Mouse (Mus musculus) forebrain, embryonic 16.5 days (tissue): Measurements from ENCODE around the gene Echdc3. TPM values are rescaled to one million over a fixed set of nuclear protein-coding genes. Genes with fewer than 3 reads are reported as not detected.
A peak's percentile ranks its signal among the peaks of the same experiment; 100 is the strongest.

Source experiments
- ATAC-seq: fragments of 200-750 bp; cut with Nextera tagmentation; 2 replicates; pipeline ENCODE4 v1.8.0; 2017; ENCODE audit warnings: mild to moderate bottlenecking, moderate library complexity
- H3K27ac ChIP-seq: fragments of 300-500 bp; sonication (generic); 2 replicates; pipeline ENCODE4 v1.5.1; 2014; ENCODE audit warnings: low read length, control low read depth
- H3K27me3 ChIP-seq: fragments of 300-500 bp; sonication (generic); replicated peaks from 2 replicates; pipeline ENCODE4 v1.6.1; 2014; ENCODE audit warnings: low read length; ENCODE audit not compliant: control insufficient read depth, insufficient read depth
- H3K36me3 ChIP-seq: fragments of 300-500 bp; sonication (generic); 2 replicates; pipeline ENCODE4 v1.6.1; 2014; ENCODE audit not compliant: control insufficient read depth, insufficient read depth
- H3K4me1 ChIP-seq: fragments of 300-500 bp; sonication (generic); replicated peaks from 2 replicates; pipeline ENCODE4 v1.6.1; 2014; ENCODE audit warnings: low read length; ENCODE audit not compliant: control insufficient read depth, insufficient read depth
- H3K4me2 ChIP-seq: fragments of 300-500 bp; sonication (generic); 2 replicates; pipeline ENCODE4 v1.6.1; 2014; ENCODE audit warnings: mild to moderate bottlenecking, low read length, control low read depth
- H3K4me3 ChIP-seq: fragments of 300-500 bp; sonication (generic); replicated peaks from 2 replicates; pipeline ENCODE4 v1.5.1; 2014; ENCODE audit warnings: mild to moderate bottlenecking, low read length, control low read depth
- H3K9ac ChIP-seq: fragments of 300-500 bp; sonication (generic); replicated peaks from 2 replicates; pipeline ENCODE4 v1.6.1; 2014; ENCODE audit warnings: low read depth, low read length, control low read depth
- H3K9me3 ChIP-seq: fragments of 300-500 bp; sonication (generic); 2 replicates; pipeline ENCODE4 v1.6.1; 2016; ENCODE audit warnings: low read length; ENCODE audit not compliant: control insufficient read depth
- WGBS: fragments of 180-500 bp; shearing (Covaris S2); extraction: QIAGEN DNeasy Blood & Tissue Kit; methylation state at CpG from one replicate; pipeline ENCODE4 v1.1.7; 2014; 5-methylcytosine and 5-hydroxymethylcytosine counted together
- polyA plus RNA-seq: library from polyadenylated mRNA; unstranded; fragments of >200 nt; fragmentation: Nextera tagmentation; extraction: Ambion mirVana; gene quantifications from 2 replicates; pipeline ENCODE4 v1.2.1, GENCODE M21; 2015

Gene Echdc3
- polyA plus RNA-seq, 1 experiment from 2014 or later, result 0.82 TPM

- Histone ChIP-seq H3K36me3 (no peaks in the 10 kb centered on the region), H3K4me3 (no peak overlapping the region), H3K9me3 (peaks cover 5% of the 10 kb centered on the region), H3K4me2 (no peak overlapping the region), H3K27ac (peak overlapping the region; percentile 42; the same call in 1 of the 2 replicates), H3K9ac (no peak overlapping the region), H3K27me3 (peaks cover 10% of the 10 kb centered on the region; the same call in 1 of the 2 replicates), H3K4me1 (peaks cover 9% of the 10 kb centered on the region)
- 29% methylated on average over 5 of the region's 5 CpGs for WGBS
- no peak for ATAC-seq
These were observed 42.7 kb upstream of the Echdc3 start for GRCm38 (mm10) chr2:6255402-6255988.

- WGBS, result 89% methylated on average over 3 of the region's 3 CpGs
- Histone ChIP-seq H3K36me3 (no peaks in the 10 kb centered on the region), H3K27me3 (no peaks in the 10 kb centered on the region), H3K4me2 (no peak overlapping the region), H3K4me3 (no peak overlapping the region), H3K9me3 (no peaks in the 10 kb centered on the region), H3K27ac (no peak overlapping the region), H3K4me1 (peaks cover 9% of the 10 kb centered on the region), H3K9ac (no peak overlapping the region)
- no peak for ATAC-seq
These were observed 39.7 kb upstream of the Echdc3 start for GRCm38 (mm10) chr2:6252491-6252890.

- no peak overlapping the region for H3K27ac ChIP-seq
- WGBS, result 89% methylated on average over 3 of the region's 3 CpGs
- no peak overlapping the region for H3K9ac ChIP-seq
- no peak for ATAC-seq
- H3K4me1 ChIP-seq, result peaks cover 2% of the 10 kb centered on the region
- H3K9me3 ChIP-seq, result no peaks in the 10 kb centered on the region
- H3K4me3 ChIP-seq, result no peak overlapping the region
- H3K36me3 ChIP-seq, result no peaks in the 10 kb centered on the region
- no peaks in the 10 kb centered on the region for H3K27me3 ChIP-seq
- no peak overlapping the region for H3K4me2 ChIP-seq
These were observed 38.3 kb upstream of the Echdc3 start for GRCm38 (mm10) chr2:6251076-6251496.

- no peaks in the 10 kb centered on the region for H3K9me3 ChIP-seq
- H3K27ac ChIP-seq, result no peak overlapping the region
- no peaks in the 10 kb centered on the region for H3K4me1 ChIP-seq
- 91% methylated on average over 5 of the region's 5 CpGs for WGBS
- no peaks in the 10 kb centered on the region for H3K27me3 ChIP-seq
- H3K4me3 ChIP-seq, result no peak overlapping the region
- no peaks in the 10 kb centered on the region for H3K36me3 ChIP-seq
- H3K9ac ChIP-seq, result no peak overlapping the region
- H3K4me2 ChIP-seq, result no peak overlapping the region
- no peak for ATAC-seq
These were observed 28.6 kb upstream of the Echdc3 start for GRCm38 (mm10) chr2:6241446-6241845.

GRCm38 (mm10) chr2:6240072-6240471, 27.2 kb upstream of the Echdc3 start:
- Histone ChIP-seq H3K4me1 (no peaks in the 10 kb centered on the region), H3K27ac (no peak overlapping the region), H3K9me3 (no peaks in the 10 kb centered on the region), H3K36me3 (no peaks in the 10 kb centered on the region), H3K4me2 (no peak overlapping the region), H3K4me3 (no peak overlapping the region), H3K9ac (no peak overlapping the region), H3K27me3 (no peaks in the 10 kb centered on the region)
- WGBS, result 59% methylated on average over 1 of the region's 1 CpGs
- ATAC-seq, result 0 out of 2 replicates have a peak, but pooled peaks have one; percentile 38

GRCm38 (mm10) chr2:6239333-6239732, 26.5 kb upstream of the Echdc3 start:
- ATAC-seq, result no peak
- H3K9me3 ChIP-seq, result no peaks in the 10 kb centered on the region

GRCm38 (mm10) chr2:6238679-6239078, 25.8 kb upstream of the Echdc3 start:
- Histone ChIP-seq H3K27me3 (no peaks in the 10 kb centered on the region), H3K27ac (no peak overlapping the region), H3K4me3 (no peak overlapping the region), H3K4me1 (no peaks in the 10 kb centered on the region), H3K9ac (no peak overlapping the region), H3K4me2 (no peak overlapping the region), H3K9me3 (no peaks in the 10 kb centered on the region), H3K36me3 (no peaks in the 10 kb centered on the region)
- ATAC-seq, result no peak
- WGBS, result 51% methylated on average over 2 of the region's 2 CpGs

More at GRCm38 (mm10) chr2:6239333-6239732, 26.5 kb upstream of the Echdc3 start:
- WGBS, result 81% methylated on average over 4 of the region's 4 CpGs
- no peak overlapping the region for H3K4me3 ChIP-seq
- H3K27ac ChIP-seq, result no peak overlapping the region
- H3K9ac ChIP-seq, result no peak overlapping the region
- H3K27me3 ChIP-seq, result no peaks in the 10 kb centered on the region
- no peak overlapping the region for H3K4me2 ChIP-seq
- H3K4me1 ChIP-seq, result no peaks in the 10 kb centered on the region
- H3K36me3 ChIP-seq, result no peaks in the 10 kb centered on the region

- ATAC-seq, result no peak
- H3K27me3 ChIP-seq, result no peaks in the 10 kb centered on the region
- H3K4me1 ChIP-seq, result no peaks in the 10 kb centered on the region
- no peaks in the 10 kb centered on the region for H3K36me3 ChIP-seq
- H3K9ac ChIP-seq, result no peak overlapping the region
- no peak overlapping the region for H3K4me3 ChIP-seq
- no peak overlapping the region for H3K4me2 ChIP-seq
- H3K27ac ChIP-seq, result no peak overlapping the region
- H3K9me3 ChIP-seq, result no peaks in the 10 kb centered on the region
- WGBS, result 58% methylated on average over 4 of the region's 4 CpGs
These were observed 25.4 kb upstream of the Echdc3 start for GRCm38 (mm10) chr2:6238244-6238643.

- H3K4me3 ChIP-seq, result no peak overlapping the region
- no peak overlapping the region for H3K9ac ChIP-seq
- no peak overlapping the region for H3K4me2 ChIP-seq
- no peak for ATAC-seq
- H3K27me3 ChIP-seq, result no peaks in the 10 kb centered on the region
- H3K27ac ChIP-seq, result no peak overlapping the region
- WGBS, result 82% methylated on average over 6 of the region's 6 CpGs
- H3K9me3 ChIP-seq, result no peaks in the 10 kb centered on the region
- no peaks in the 10 kb centered on the region for H3K36me3 ChIP-seq
- H3K4me1 ChIP-seq, result no peaks in the 10 kb centered on the region
These were observed 20.5 kb upstream of the Echdc3 start for GRCm38 (mm10) chr2:6233353-6233752.

- Histone ChIP-seq H3K4me3 (no peak overlapping the region), H3K9ac (no peak overlapping the region), H3K27ac (no peak overlapping the region), H3K4me1 (no peaks in the 10 kb centered on the region), H3K9me3 (no peaks in the 10 kb centered on the region), H3K27me3 (no peaks in the 10 kb centered on the region), H3K4me2 (no peak overlapping the region), H3K36me3 (no peaks in the 10 kb centered on the region)
- ATAC-seq, result no peak
- WGBS, result 89% methylated on average over 7 of the region's 7 CpGs
These were observed 19.9 kb upstream of the Echdc3 start for GRCm38 (mm10) chr2:6232755-6233154.
